Mouse (Mus musculus): ENCODE data around the gene Scyl3. TPM values are rescaled to one million over a fixed set of nuclear protein-coding genes. Genes with fewer than 3 reads are reported as not detected.

The Scyl3 gene
- polyA plus RNA-seq, 1 experiment from 2014 or later = 14.5 TPM

- ATAC-seq (ENCODE audit: low FRiP score, low read depth) = no peak
- H3K9ac ChIP-seq = no peak overlapping the region
- no peaks in the 10 kb centered on the region for H3K4me1 ChIP-seq (replicated peaks)
- no peaks in the 10 kb centered on the region for H3K9me3 ChIP-seq
- no peak overlapping the region for H3K4me2 ChIP-seq
- H3K27me3 ChIP-seq = no peaks in the 10 kb centered on the region
- no peak overlapping the region for H3K4me3 ChIP-seq
- peaks cover 8% of the 10 kb centered on the region for H3K36me3 ChIP-seq
- no peak overlapping the region for H3K27ac ChIP-seq (replicated peaks)
- 91% methylated on average over 11 of the region's 11 CpGs for WGBS
Observed at GRCm38 (mm10) chr1:163911981-163912380, 16.9 kb upstream of the Scyl3 start.

GRCm38 (mm10) chr1:163917349-163918160 is 11.3 kb upstream of the Scyl3 start:
- ATAC-seq (ENCODE audit: low FRiP score, low read depth) = no peak
- H3K4me3 ChIP-seq = no peak overlapping the region
- peaks cover 20% of the 10 kb centered on the region for H3K36me3 ChIP-seq
- H3K27ac ChIP-seq (replicated peaks) = no peak overlapping the region
- H3K9me3 ChIP-seq = no peaks in the 10 kb centered on the region
- H3K4me1 ChIP-seq (replicated peaks) = no peaks in the 10 kb centered on the region
- H3K4me2 ChIP-seq = no peak overlapping the region
- no peaks in the 10 kb centered on the region for H3K27me3 ChIP-seq
- WGBS = 95% methylated on average over 5 of the region's 5 CpGs
- no peak overlapping the region for H3K9ac ChIP-seq

- Histone ChIP-seq H3K4me2 (no peak overlapping the region), H3K9me3 (no peaks in the 10 kb centered on the region), H3K4me3 (no peak overlapping the region), H3K9ac (no peak overlapping the region), H3K27ac (replicated peaks) (no peak overlapping the region), H3K27me3 (no peaks in the 10 kb centered on the region), H3K4me1 (replicated peaks) (peaks cover 7% of the 10 kb centered on the region), H3K36me3 (no peaks in the 10 kb centered on the region)
- 92% methylated on average over 8 of the region's 8 CpGs for WGBS
- no peak for ATAC-seq (ENCODE audit: low FRiP score, low read depth)
Observed at GRCm38 (mm10) chr1:163924093-163924492, 4.8 kb upstream of the Scyl3 start.

DNA sequence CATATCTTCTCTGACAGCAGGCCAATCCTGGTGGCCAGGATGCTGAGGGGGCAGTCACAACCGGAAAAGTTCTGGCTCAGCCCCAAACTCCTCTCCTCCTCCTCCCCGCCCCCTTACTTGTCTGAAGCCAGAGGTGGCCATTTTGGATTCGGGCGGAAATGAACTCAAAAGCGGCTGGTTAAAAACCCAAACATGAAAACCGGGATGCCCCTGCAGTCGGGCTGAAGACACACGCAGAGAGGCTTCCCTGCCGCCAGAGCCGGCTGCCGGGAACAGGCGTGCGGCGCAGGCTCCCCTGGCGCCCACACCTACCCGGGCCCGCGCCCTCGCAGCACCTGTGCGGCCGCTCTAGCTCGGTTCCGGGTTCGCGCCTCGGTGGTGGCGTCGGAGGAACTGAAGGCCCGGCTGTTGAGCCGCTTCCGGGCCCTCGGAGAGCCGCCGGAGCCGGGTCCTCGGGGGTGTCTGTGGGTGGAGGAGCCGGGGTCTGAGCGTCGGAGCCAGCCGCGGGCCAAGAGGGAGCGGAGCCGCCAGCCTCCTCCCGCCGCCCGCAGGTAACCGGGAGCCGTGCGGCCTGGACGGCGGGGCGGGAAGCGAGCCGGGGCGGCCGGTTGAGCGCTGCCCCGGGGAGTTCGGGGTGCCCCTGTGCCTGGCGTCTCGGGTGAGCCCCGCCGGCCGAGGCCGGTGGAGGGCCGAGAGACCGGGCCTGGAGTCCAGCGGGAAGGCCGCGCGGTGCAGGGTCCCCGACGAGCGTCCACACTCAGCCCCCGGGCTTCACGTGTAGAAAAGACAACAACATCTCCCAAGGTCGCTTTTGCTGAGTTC is 947 bp downstream of the Scyl3 start:
- peak; percentile 97 for ATAC-seq (ENCODE audit: low FRiP score, low read depth)
- no peaks in the 10 kb centered on the region for H3K27me3 ChIP-seq
- peak overlapping the region; percentile 89 for H3K4me2 ChIP-seq
- H3K27ac ChIP-seq (replicated peaks) = peak overlapping the region; percentile 86
- H3K9me3 ChIP-seq = no peaks in the 10 kb centered on the region
- peak overlapping the region; percentile 93 for H3K9ac ChIP-seq
- peak overlapping the region; percentile 99 for H3K4me3 ChIP-seq
- peaks cover 12% of the 10 kb centered on the region; the same call in 1 of the 2 replicates for H3K36me3 ChIP-seq
- H3K4me1 ChIP-seq (replicated peaks) = peaks cover 20% of the 10 kb centered on the region
- WGBS = under 1% methylated on average over 71 of the region's 77 CpGs

- peak overlapping the region; percentile 86 for H3K27ac ChIP-seq (replicated peaks)
- peak overlapping the region; percentile 89 for H3K4me2 ChIP-seq
- 0 out of 2 replicates have a peak, but pooled peaks have one; percentile 15 for ATAC-seq (ENCODE audit: low FRiP score, low read depth)
- peaks cover 17% of the 10 kb centered on the region for H3K36me3 ChIP-seq
- no peaks in the 10 kb centered on the region for H3K27me3 ChIP-seq
- WGBS = 6% methylated on average over 12 of the region's 12 CpGs
- no peaks in the 10 kb centered on the region for H3K9me3 ChIP-seq
- peaks cover 20% of the 10 kb centered on the region for H3K4me1 ChIP-seq (replicated peaks)
- H3K4me3 ChIP-seq = peak overlapping the region; percentile 99
- H3K9ac ChIP-seq = peak overlapping the region; percentile 93
Observed at GRCm38 (mm10) chr1:163930458-163930794, 1.5 kb downstream of the Scyl3 start.

DNA sequence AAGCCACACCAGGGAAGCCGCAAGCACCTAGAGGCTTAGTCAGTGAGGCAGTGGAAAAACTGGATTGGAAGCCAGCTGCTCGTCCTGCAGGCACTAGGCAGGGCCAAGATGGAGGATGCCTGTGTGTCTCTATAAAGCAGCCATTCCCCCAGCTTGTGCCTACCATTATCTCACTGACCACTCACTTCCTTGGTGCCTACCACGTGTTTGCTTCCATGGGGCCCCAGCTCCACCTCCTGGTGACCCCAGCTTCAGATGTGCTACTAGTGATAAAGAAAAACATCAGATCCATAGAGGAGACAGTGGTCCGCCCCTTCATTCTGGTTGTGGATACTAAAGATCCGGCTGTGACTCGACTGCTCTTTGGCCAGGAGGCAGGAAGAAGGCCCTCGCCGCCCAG is 2.9 kb downstream of the Scyl3 start:
- no peak overlapping the region for H3K4me3 ChIP-seq
- no peaks in the 10 kb centered on the region for H3K27me3 ChIP-seq
- 89% methylated on average over 8 of the region's 8 CpGs for WGBS
- H3K9me3 ChIP-seq = no peaks in the 10 kb centered on the region
- no peak overlapping the region for H3K4me2 ChIP-seq
- H3K4me1 ChIP-seq (replicated peaks) = peaks cover 20% of the 10 kb centered on the region
- H3K36me3 ChIP-seq = peaks cover 27% of the 10 kb centered on the region
- ATAC-seq (ENCODE audit: low FRiP score, low read depth) = no peak
- H3K9ac ChIP-seq = no peak overlapping the region
- H3K27ac ChIP-seq (replicated peaks) = no peak overlapping the region

GRCm38 (mm10) chr1:163934591-163934990 is 5.7 kb downstream of the Scyl3 start:
- Histone ChIP-seq H3K27me3 (no peaks in the 10 kb centered on the region), H3K4me2 (no peak overlapping the region), H3K4me1 (replicated peaks) (peaks cover 12% of the 10 kb centered on the region), H3K36me3 (peaks cover 45% of the 10 kb centered on the region), H3K9ac (no peak overlapping the region), H3K27ac (replicated peaks) (no peak overlapping the region), H3K9me3 (no peaks in the 10 kb centered on the region), H3K4me3 (no peak overlapping the region)
- 92% methylated on average over 2 of the region's 2 CpGs for WGBS
- no peak for ATAC-seq (ENCODE audit: low FRiP score, low read depth)

GRCm38 (mm10) chr1:163942056-163942455 is 13.2 kb downstream of the Scyl3 start:
- Histone ChIP-seq H3K4me1 (replicated peaks) (no peaks in the 10 kb centered on the region), H3K27me3 (no peaks in the 10 kb centered on the region), H3K36me3 (peaks cover 87% of the 10 kb centered on the region), H3K9ac (no peak overlapping the region), H3K4me3 (no peak overlapping the region), H3K27ac (replicated peaks) (no peak overlapping the region), H3K9me3 (no peaks in the 10 kb centered on the region), H3K4me2 (no peak overlapping the region)
- WGBS = 76% methylated on average over 6 of the region's 6 CpGs
- no peak for ATAC-seq (ENCODE audit: low FRiP score, low read depth)

GRCm38 (mm10) chr1:163953396-163953795 is 24.5 kb downstream of the Scyl3 start:
- Histone ChIP-seq H3K36me3 (peaks cover 76% of the 10 kb centered on the region), H3K9me3 (no peaks in the 10 kb centered on the region), H3K4me1 (replicated peaks) (no peaks in the 10 kb centered on the region), H3K27me3 (no peaks in the 10 kb centered on the region), H3K4me2 (no peak overlapping the region), H3K9ac (no peak overlapping the region), H3K27ac (replicated peaks) (no peak overlapping the region), H3K4me3 (no peak overlapping the region)
- ATAC-seq (ENCODE audit: low FRiP score, low read depth) = no peak
- WGBS = 93% methylated on average over 2 of the region's 2 CpGs

DNA sequence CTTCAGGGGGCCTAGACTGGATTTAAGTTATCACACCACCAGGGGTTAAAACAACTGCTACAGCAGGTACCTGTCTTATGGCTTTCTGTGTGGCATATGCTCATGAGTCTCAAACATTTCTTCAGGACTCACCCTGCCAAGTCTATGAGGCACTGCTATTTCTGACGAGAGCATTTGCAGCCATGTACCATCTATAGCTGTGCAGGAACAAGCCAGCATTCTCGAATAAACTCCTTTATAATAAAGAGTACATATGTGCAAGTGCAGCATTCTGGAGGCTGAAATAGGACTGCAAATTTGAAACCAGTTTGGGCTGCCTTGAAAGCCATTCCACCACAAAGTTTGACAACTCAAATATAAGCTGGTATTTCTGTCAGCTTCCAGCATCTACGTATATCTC is 29.1 kb downstream of the Scyl3 start:
- H3K27ac ChIP-seq (replicated peaks) = no peak overlapping the region
- WGBS = 87% methylated on average over 3 of the region's 3 CpGs
- H3K27me3 ChIP-seq = no peaks in the 10 kb centered on the region

DNA sequence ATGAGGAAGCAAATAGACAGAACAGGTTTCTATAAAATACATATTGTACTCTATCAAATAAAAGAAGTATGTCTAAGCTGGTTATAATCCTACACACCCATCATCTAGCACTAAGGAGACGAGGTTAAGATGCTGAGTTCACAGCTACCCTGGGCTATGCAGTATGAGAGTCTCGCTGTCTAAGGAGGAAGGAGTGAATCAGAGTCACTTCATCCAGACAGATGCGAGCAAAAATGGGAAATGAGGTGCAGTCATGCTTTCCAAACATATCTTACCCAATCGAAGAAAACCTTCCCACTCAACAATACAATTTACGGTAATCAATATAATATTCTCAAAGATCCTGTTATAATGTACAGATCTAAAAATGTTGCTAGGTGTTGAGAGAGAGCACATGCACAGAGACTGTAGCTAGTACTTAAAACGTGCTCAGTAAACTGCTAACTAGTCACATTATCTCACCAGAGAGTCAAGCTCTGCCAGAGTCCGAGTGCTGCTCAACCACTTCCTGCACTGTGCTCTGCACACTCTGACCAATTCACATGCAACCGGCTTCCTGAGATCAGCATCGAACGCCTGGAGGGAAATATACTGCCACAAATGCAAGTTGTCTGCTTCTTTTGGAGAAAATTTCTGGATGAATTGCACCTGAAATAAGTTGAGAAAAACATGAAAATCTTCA is 35.2 kb downstream of the Scyl3 start:
- Histone ChIP-seq H3K9ac (no peak overlapping the region), H3K9me3 (no peaks in the 10 kb centered on the region), H3K4me3 (no peak overlapping the region), H3K27ac (replicated peaks) (no peak overlapping the region), H3K4me2 (no peak overlapping the region), H3K27me3 (no peaks in the 10 kb centered on the region), H3K36me3 (peaks cover 3% of the 10 kb centered on the region; the same call in 1 of the 2 replicates), H3K4me1 (replicated peaks) (no peaks in the 10 kb centered on the region)
- ATAC-seq (ENCODE audit: low FRiP score, low read depth) = no peak
- 93% methylated on average over 10 of the region's 10 CpGs for WGBS

More for the DNA sequence above, 29.1 kb downstream of the Scyl3 start:
- Histone ChIP-seq H3K4me1 (replicated peaks) (no peaks in the 10 kb centered on the region), H3K9ac (no peak overlapping the region), H3K4me2 (no peak overlapping the region), H3K9me3 (no peaks in the 10 kb centered on the region), H3K4me3 (no peak overlapping the region), H3K36me3 (peaks cover 37% of the 10 kb centered on the region)
- ATAC-seq (ENCODE audit: low FRiP score, low read depth) = no peak

DNA sequence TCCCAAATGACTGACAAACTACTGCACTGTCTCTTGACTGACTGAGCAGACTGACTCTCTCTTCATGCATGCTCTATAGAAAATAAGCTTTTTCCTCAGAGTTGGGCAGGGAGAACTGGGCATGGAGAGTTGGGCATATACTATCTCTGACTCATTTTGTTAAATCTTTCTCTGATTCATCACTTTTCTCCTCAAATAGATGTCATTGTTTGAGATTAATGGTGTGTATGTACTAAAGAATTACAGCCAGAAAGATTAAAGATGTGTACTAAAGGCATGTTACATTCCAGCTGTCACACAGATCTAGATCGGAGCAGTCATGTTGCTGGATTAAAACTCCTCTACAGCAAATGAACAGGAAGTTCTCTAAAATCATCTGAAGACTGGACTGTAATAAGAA is 45.6 kb downstream of the Scyl3 start:
- no peaks in the 10 kb centered on the region for H3K4me1 ChIP-seq (replicated peaks)
- H3K4me2 ChIP-seq = no peak overlapping the region
- ATAC-seq (ENCODE audit: low FRiP score, low read depth) = no peak
- no peak overlapping the region for H3K27ac ChIP-seq (replicated peaks)
- H3K27me3 ChIP-seq = no peaks in the 10 kb centered on the region
- H3K9me3 ChIP-seq = no peaks in the 10 kb centered on the region
- H3K4me3 ChIP-seq = no peak overlapping the region
- no peaks in the 10 kb centered on the region for H3K36me3 ChIP-seq
- H3K9ac ChIP-seq = no peak overlapping the region
- WGBS = 94% methylated on average over 1 of the region's 1 CpGs
